Mouse (Mus musculus): Measurements from ENCODE around the gene Cdc20. TPM values are rescaled to one million over a fixed set of nuclear protein-coding genes. Genes with fewer than 3 reads are reported as not detected.

Cdc20 gene
- 315 and 340 TPM in 2 replicates for polyA plus RNA-seq (2014; fragmentation: Nextera tagmentation; extraction: Ambion mirVana)

DNA sequence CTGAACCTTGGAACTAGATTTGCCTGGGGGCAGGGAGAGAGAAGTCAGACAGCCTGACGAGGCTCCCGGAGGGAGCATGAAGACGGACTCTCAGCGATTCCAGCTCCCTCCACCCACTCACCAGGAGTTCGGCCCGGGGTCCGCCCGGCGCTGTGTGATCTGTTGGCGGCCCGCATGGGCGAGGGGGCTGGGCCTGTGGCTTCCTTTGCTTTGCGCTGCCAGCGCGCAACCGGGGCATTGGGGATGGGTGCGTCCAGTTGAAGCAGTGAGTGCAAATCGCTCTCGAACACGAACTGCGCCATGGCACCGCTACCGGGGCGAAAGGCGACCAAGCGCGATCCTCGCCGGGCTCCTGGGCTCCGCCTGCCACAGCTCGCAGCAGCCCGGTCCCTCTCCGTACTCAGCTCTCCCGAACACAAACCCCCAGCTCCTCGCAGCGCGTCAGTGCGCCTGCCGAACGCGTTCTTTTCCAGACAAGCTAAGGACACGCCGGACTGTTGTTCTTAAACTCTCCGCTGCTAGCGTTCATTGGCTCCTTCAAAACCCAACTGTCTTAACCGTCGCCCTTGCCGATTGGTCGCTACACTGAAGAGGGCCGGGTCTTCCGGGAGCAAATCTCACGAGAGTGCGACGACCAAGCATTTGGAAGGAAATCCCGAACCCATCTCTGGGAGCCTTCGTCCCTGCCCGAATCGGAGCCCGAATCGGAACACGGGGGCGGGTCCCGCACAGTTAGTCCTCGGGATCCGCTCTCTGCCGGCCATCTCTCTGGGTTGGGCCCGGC is at the start of gene Cdc20:
Cdc20 (minus strand) TSS at position 533 of the 784 bp plus-strand sequence.
- ATAC-seq (replicated peaks; ENCODE audit: low FRiP score), result peak; percentile 94
- H3K36me3 ChIP-seq (ENCODE audit: control insufficient read depth, insufficient read depth, low read length), result peaks cover 35% of the 10 kb centered on the region
- H3K9ac ChIP-seq (ENCODE audit: low read depth, low read length), result peak within 1 kb of the TSS; percentile 84
- peak within 1 kb of the TSS; percentile 94 for H3K27ac ChIP-seq (ENCODE audit: low read depth, low read length)
- H3K4me1 ChIP-seq (replicated peaks; ENCODE audit: control insufficient read depth, insufficient read depth, low read length), result peaks cover 34% of the 10 kb centered on the region
- WGBS, result under 1% methylated on average over 67 of the region's 67 CpGs
- no peaks in the 10 kb centered on the region for H3K9me3 ChIP-seq (ENCODE audit: control insufficient read depth, low read length)
- peak; percentile 86 for DNase-seq (ENCODE audit: low spot score)
- H3K4me3 ChIP-seq (ENCODE audit: low read depth, low read length), result peak within 1 kb of the TSS; percentile 78
- peak within 1 kb of the TSS; percentile 88 for H3K4me2 ChIP-seq
- H3K27me3 ChIP-seq (replicated peaks; ENCODE audit: control insufficient read depth, insufficient read depth, low read length), result no peaks in the 10 kb centered on the region

DNA sequence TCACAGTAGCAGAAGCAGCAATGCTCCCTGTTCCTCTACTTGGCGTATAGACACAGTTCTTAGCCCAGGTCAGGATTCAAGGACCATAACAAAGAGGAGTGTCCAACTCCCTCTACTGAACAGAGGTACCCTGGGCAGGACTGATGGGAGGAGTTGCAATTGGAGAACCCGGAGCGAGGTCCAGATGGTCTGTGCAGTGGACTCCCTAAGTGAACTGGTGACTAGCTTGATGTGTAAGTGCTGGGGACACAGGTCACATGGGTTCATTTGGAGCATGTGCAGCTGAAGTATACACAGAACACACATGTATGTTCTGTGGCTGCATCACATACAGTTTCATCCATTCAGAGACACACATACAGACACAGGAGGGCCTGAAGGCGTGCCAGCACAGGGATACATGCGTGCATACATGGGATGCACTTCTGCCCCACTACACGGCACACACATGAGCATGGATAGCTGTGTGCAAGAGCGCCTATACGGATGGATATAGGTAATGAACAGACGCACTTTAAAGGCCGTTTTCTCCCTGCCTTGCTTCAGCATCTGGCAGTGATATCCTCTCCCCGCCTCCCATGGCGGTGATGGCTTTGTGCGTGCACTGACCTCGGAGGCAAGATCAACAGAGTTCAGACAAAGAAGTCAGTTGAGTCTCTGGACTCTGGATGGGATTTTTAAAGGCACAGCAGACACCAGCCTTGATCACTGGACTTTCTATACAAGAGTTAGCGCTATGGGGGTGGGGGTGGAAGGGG is 39.8 kb upstream of the Cdc20 start:
- H3K4me3 ChIP-seq (ENCODE audit: low read depth, low read length), result no peak overlapping the region
- H3K4me2 ChIP-seq, result no peak overlapping the region
- H3K27me3 ChIP-seq (replicated peaks; ENCODE audit: control insufficient read depth, insufficient read depth, low read length), result no peaks in the 10 kb centered on the region
- no peak overlapping the region for H3K27ac ChIP-seq (ENCODE audit: low read depth, low read length)
- H3K36me3 ChIP-seq (ENCODE audit: control insufficient read depth, insufficient read depth, low read length), result no peaks in the 10 kb centered on the region
- WGBS, result 73% methylated on average over 15 of the region's 15 CpGs
- no peaks in the 10 kb centered on the region for H3K4me1 ChIP-seq (replicated peaks; ENCODE audit: control insufficient read depth, insufficient read depth, low read length)
- ATAC-seq (replicated peaks; ENCODE audit: low FRiP score) (no peak), DNase-seq (ENCODE audit: low spot score) (no peak)
- no peaks in the 10 kb centered on the region for H3K9me3 ChIP-seq (ENCODE audit: control insufficient read depth, low read length)
- H3K9ac ChIP-seq (ENCODE audit: low read depth, low read length), result no peak overlapping the region

- no peak overlapping the region for H3K4me2 ChIP-seq
- no peak for ATAC-seq (replicated peaks; ENCODE audit: low FRiP score)
- no peak overlapping the region for H3K27ac ChIP-seq (ENCODE audit: low read depth, low read length)
- H3K9me3 ChIP-seq (ENCODE audit: control insufficient read depth, low read length), result no peaks in the 10 kb centered on the region
- H3K36me3 ChIP-seq (ENCODE audit: control insufficient read depth, insufficient read depth, low read length), result no peaks in the 10 kb centered on the region
- DNase-seq (ENCODE audit: low spot score), result no peak
- WGBS, result 90% methylated on average over 11 of the region's 11 CpGs
- no peak overlapping the region for H3K9ac ChIP-seq (ENCODE audit: low read depth, low read length)
- no peaks in the 10 kb centered on the region for H3K4me1 ChIP-seq (replicated peaks; ENCODE audit: control insufficient read depth, insufficient read depth, low read length)
- no peak overlapping the region for H3K4me3 ChIP-seq (ENCODE audit: low read depth, low read length)
- no peaks in the 10 kb centered on the region for H3K27me3 ChIP-seq (replicated peaks; ENCODE audit: control insufficient read depth, insufficient read depth, low read length)
Measured at GRCm38 (mm10) chr4:118472687-118473086, 35.5 kb upstream of the Cdc20 start.

- Histone ChIP-seq H3K9ac (ENCODE audit: low read depth, low read length) (no peak overlapping the region), H3K4me2 (no peak overlapping the region), H3K36me3 (ENCODE audit: control insufficient read depth, insufficient read depth, low read length) (no peaks in the 10 kb centered on the region), H3K4me3 (ENCODE audit: low read depth, low read length) (no peak overlapping the region), H3K9me3 (ENCODE audit: control insufficient read depth, low read length) (no peaks in the 10 kb centered on the region), H3K27ac (ENCODE audit: low read depth, low read length) (no peak overlapping the region), H3K27me3 (replicated peaks; ENCODE audit: control insufficient read depth, insufficient read depth, low read length) (no peaks in the 10 kb centered on the region), H3K4me1 (replicated peaks; ENCODE audit: control insufficient read depth, insufficient read depth, low read length) (no peaks in the 10 kb centered on the region)
- WGBS, result 83% methylated on average over 6 of the region's 6 CpGs
- DNase-seq (ENCODE audit: low spot score) (no peak), ATAC-seq (replicated peaks; ENCODE audit: low FRiP score) (no peak)
Measured at GRCm38 (mm10) chr4:118471281-118471680, 34.1 kb upstream of the Cdc20 start.

DNA sequence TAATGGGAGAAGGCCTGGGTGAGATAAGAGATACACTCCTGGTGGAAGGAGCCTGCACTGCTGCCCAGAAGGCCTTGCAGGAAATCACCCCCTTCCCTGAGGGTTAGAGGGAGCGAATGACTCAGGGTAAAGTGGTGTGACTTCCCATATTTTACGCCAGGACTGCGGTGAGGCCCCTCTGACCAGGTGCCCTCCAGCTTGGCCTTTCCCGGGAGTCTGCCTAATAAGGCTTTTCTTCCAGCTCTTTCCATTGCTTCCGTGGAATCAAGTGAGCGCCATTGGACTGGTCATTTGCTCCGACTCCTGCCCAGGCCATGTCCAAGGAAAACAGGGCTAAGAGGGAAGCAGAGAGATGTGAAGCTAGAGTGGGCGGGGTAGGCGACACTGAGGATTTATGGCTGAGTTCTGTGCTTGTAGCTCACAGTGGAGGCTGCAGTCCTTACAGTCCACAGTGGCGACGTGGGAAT is 28.6 kb upstream of the Cdc20 start:
- peak; percentile 70; the same call in 1 of the 2 replicates for ATAC-seq (replicated peaks; ENCODE audit: low FRiP score)
- Histone ChIP-seq H3K4me2 (peak overlapping the region; percentile 41), H3K9ac (ENCODE audit: low read depth, low read length) (no peak overlapping the region; the same call in 1 of the 2 replicates)

GRCm38 (mm10) chr4:118464956-118465355 is 27.8 kb upstream of the Cdc20 start:
- Histone ChIP-seq H3K4me2 (no peak overlapping the region), H3K27me3 (replicated peaks; ENCODE audit: control insufficient read depth, insufficient read depth, low read length) (no peaks in the 10 kb centered on the region), H3K9ac (ENCODE audit: low read depth, low read length) (no peak overlapping the region), H3K4me3 (ENCODE audit: low read depth, low read length) (no peak overlapping the region), H3K9me3 (ENCODE audit: control insufficient read depth, low read length) (no peaks in the 10 kb centered on the region), H3K4me1 (replicated peaks; ENCODE audit: control insufficient read depth, insufficient read depth, low read length) (peaks cover 5% of the 10 kb centered on the region), H3K36me3 (ENCODE audit: control insufficient read depth, insufficient read depth, low read length) (no peaks in the 10 kb centered on the region), H3K27ac (ENCODE audit: low read depth, low read length) (0 out of 2 replicates have a peak overlapping the region, but pooled peaks have one; percentile 21)
- 77% methylated on average over 3 of the region's 3 CpGs for WGBS
- ATAC-seq (replicated peaks; ENCODE audit: low FRiP score) (no peak), DNase-seq (ENCODE audit: low spot score) (no peak)

More for the DNA sequence above, 28.6 kb upstream of the Cdc20 start:
- WGBS, result 26% methylated on average over 11 of the region's 11 CpGs
- H3K27me3 ChIP-seq (replicated peaks; ENCODE audit: control insufficient read depth, insufficient read depth, low read length), result no peaks in the 10 kb centered on the region
- H3K36me3 ChIP-seq (ENCODE audit: control insufficient read depth, insufficient read depth, low read length), result no peaks in the 10 kb centered on the region
- no peak for DNase-seq (ENCODE audit: low spot score)
- H3K4me3 ChIP-seq (ENCODE audit: low read depth, low read length), result no peak overlapping the region
- H3K9me3 ChIP-seq (ENCODE audit: control insufficient read depth, low read length), result no peaks in the 10 kb centered on the region
- peak overlapping the region; percentile 38 for H3K27ac ChIP-seq (ENCODE audit: low read depth, low read length)
- H3K4me1 ChIP-seq (replicated peaks; ENCODE audit: control insufficient read depth, insufficient read depth, low read length), result peaks cover 5% of the 10 kb centered on the region

DNA sequence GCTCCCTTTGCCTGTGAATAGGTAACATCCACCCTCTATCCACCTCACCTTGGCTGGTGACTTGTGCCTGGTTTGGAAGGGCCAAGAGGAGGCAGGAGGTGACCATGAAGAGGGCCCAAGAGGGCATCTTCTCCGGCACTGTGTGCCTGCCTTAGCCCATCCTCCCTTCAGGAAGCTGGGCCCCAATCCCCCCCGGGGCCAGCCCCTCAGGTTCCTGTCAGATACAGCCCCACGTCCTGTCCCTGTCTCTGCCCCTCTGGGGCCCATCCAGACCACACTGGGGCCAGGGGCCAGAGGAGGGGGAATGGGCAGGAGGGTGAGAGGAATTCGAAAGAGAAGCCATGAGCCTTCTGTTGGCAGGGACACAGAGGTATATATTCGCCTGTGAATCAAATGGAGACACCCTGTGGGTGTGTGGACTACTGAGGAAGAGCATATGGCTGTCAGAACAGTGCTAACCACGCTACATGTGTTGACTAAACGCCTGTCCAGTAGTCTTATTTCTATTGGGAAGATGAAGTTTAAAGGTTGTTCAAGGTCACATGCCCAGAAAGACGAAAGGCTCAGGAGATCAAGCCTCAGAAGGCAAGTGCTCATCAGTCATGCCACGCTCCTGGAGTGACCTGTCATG is 20.3 kb upstream of the Cdc20 start, which contains the start of gene Mpl:
Mpl (minus strand) TSS at position 169 of the 631 bp plus-strand sequence.
- H3K4me3 ChIP-seq (ENCODE audit: low read depth, low read length), result peak within 1 kb of the TSS; percentile 2; the same call in 1 of the 2 replicates
- no peak within 1 kb of the TSS for H3K27ac ChIP-seq (ENCODE audit: low read depth, low read length)

DNA sequence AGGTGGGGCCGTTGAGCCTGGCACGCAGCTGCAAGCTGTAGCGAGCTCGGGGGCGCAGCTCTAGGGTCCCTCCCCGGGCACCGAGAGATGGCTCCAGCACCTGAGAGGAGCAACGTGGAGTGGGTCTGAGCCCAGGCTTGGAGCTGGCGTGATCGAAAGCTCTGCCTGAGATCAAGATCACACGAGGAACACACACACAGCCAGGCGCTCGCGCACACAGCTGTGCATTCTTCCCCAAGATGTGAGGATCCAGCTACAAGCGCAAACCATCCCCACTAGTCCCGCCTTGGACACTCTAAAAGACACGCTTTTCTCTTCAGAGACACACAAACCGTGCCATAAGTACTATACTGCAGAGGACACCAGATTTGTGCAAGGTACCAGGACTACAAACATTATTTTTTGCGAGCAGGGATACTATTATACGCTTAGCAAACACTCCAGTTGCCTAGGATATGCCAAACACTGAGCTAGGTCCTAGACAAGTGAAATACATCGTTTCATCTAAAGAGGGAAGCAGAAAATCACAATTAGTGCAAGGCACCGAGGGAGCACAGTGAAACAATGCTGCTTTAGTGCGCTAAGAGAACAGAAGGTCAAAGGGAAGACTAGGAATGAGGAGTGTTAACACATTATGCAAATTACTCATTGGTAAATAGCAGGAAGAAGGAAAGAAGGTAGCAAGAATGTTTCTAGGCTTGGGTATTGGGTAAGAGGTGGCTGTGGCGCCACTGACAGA is 9.4 kb upstream of the Cdc20 start:
- Histone ChIP-seq H3K4me2 (peak overlapping the region; percentile 62), H3K36me3 (ENCODE audit: control insufficient read depth, insufficient read depth, low read length) (no peaks in the 10 kb centered on the region), H3K9me3 (ENCODE audit: control insufficient read depth, low read length) (no peaks in the 10 kb centered on the region), H3K4me1 (replicated peaks; ENCODE audit: control insufficient read depth, insufficient read depth, low read length) (no peaks in the 10 kb centered on the region), H3K27me3 (replicated peaks; ENCODE audit: control insufficient read depth, insufficient read depth, low read length) (no peaks in the 10 kb centered on the region), H3K4me3 (ENCODE audit: low read depth, low read length) (peak overlapping the region; percentile 35), H3K27ac (ENCODE audit: low read depth, low read length) (no peak overlapping the region), H3K9ac (ENCODE audit: low read depth, low read length) (no peak overlapping the region)
- WGBS, result 53% methylated on average over 24 of the region's 24 CpGs
- ATAC-seq (replicated peaks; ENCODE audit: low FRiP score) (no peak), DNase-seq (ENCODE audit: low spot score) (no peak)

More for the DNA sequence above, 20.3 kb upstream of the Cdc20 start, which contains the start of gene Mpl:
- Histone ChIP-seq H3K4me1 (replicated peaks; ENCODE audit: control insufficient read depth, insufficient read depth, low read length) (0 out of 2 replicates have a peak, but pooled peaks cover 2% of the 10 kb centered on the region), H3K9me3 (ENCODE audit: control insufficient read depth, low read length) (no peaks in the 10 kb centered on the region), H3K36me3 (ENCODE audit: control insufficient read depth, insufficient read depth, low read length) (no peaks in the 10 kb centered on the region), H3K4me2 (0 out of 2 replicates have a peak within 1 kb of the TSS, but pooled peaks have one; percentile 23), H3K27me3 (replicated peaks; ENCODE audit: control insufficient read depth, insufficient read depth, low read length) (no peaks in the 10 kb centered on the region), H3K9ac (ENCODE audit: low read depth, low read length) (no peak within 1 kb of the TSS)
- WGBS, result 38% methylated on average over 9 of the region's 9 CpGs
- no peak for DNase-seq (ENCODE audit: low spot score)
- ATAC-seq (replicated peaks; ENCODE audit: low FRiP score), result peak; percentile 71
